Comparison of ENCODE assay signal across 22 mouse cellular contexts in the genomic region with DNA sequence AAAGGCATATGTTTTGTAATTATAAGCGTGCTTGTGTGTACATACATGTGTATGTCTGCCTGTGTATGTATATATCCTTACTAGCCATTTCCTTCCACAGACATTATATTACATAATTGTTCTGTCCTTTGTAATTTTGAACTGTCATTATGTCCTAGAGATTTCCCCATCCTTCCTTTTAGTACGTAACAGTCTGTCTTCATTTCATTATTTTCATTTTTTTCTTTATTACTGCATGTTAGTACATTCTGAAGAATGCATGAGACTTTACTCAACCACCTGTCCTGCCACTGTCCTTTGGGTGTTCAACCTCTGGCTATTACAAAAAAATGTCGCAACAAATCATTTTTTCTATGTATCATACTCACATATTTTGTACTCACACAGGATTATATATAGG.
A peak's percentile ranks its signal among the peaks of the same experiment; 100 is the strongest.
DNase-seq lines count a peak whose midpoint lies in the region; ATAC-seq and TF ChIP-seq lines count a peak whose summit lies in the region.
"Had no signal": no experiment of that assay in that cellular context is flagged by ENCODE, and none has a peak within 500 bp of the region (broad histone marks: within the 10 kb centered on the region; RNA-seq: fewer than 3 reads in every experiment).

No protein-coding gene starts in this region.

- no peak for ATAC-seq in lung, postnatal 0 days
- peak; percentile 90 for ATAC-seq in granulocyte monocyte progenitor cell, adult 5-6 weeks (replicated peaks; ENCODE audit: poor library complexity, severe bottlenecking)
- ATAC-seq in megakaryocyte, adult 5-6 weeks (ENCODE audit: poor library complexity, severe bottlenecking), result 0 out of 2 replicates have a peak, but pooled peaks have one; percentile 18
- ATAC-seq in megakaryocyte progenitor cell, adult 5-6 weeks (replicated peaks; ENCODE audit: poor library complexity), result peak; percentile 57
- ATAC-seq in intestine, postnatal 0 days, result no peak
- ATAC-seq: activated CD4-positive, CD25-positive, alpha-beta regulatory T cell, adult 4 months; CD4-positive, CD25-positive, alpha-beta regulatory T cell, adult 4 months; Patski had no signal

- no peak overlapping the region for H3K4me3 ChIP-seq in lung, postnatal 0 days (ENCODE audit: low read depth, low read length)
- H3K4me3 ChIP-seq in lung, adult 2 months (replicated peaks; ENCODE audit: extremely low read depth, low read depth, low read length), result no peak overlapping the region
- no peak overlapping the region for H3K4me3 ChIP-seq in intestine, postnatal 0 days (ENCODE audit: low read depth, low read length)

- TF ChIP-seq POLR2A in lung, adult 2 months (IDR thresholded peaks at IDR 0.05; ENCODE audit: borderline replicate concordance, extremely low read depth, low read depth, low read length), result no peak

- H3K9ac ChIP-seq in lung, postnatal 0 days (replicated peaks; ENCODE audit: low read depth), result no peak overlapping the region
- H3K9ac ChIP-seq in intestine, postnatal 0 days (ENCODE audit: low read depth, low read length), result no peak overlapping the region

- TF ChIP-seq CTCF in lung, postnatal 0 days (IDR thresholded peaks at IDR 0.05), result no peak
- no peak for TF ChIP-seq CTCF in lung, adult 2 months (IDR thresholded peaks at IDR 0.05; ENCODE audit: insufficient read depth, low read length)
- TF ChIP-seq CTCF in intestine, postnatal 0 days (IDR thresholded peaks at IDR 0.05; ENCODE audit: low read depth), result no peak

- H3K4me1 ChIP-seq in lung, postnatal 0 days (ENCODE audit: insufficient read depth, low read depth, low read length), result no peaks in the 10 kb centered on the region
- H3K4me1 ChIP-seq in lung, adult 2 months (ENCODE audit: control insufficient read depth, insufficient read depth, low read length), result no peaks in the 10 kb centered on the region
- H3K4me1 ChIP-seq in intestine, postnatal 0 days (replicated peaks; ENCODE audit: control insufficient read depth, insufficient read depth, low read length), result no peaks in the 10 kb centered on the region

- no peak overlapping the region for H3K27ac ChIP-seq in lung, postnatal 0 days (ENCODE audit: low read length)
- H3K27ac ChIP-seq in intestine, postnatal 0 days (ENCODE audit: low read depth, low read length), result no peak overlapping the region

- H3K27me3 ChIP-seq in lung, postnatal 0 days (replicated peaks; ENCODE audit: insufficient read depth, low read length), result no peaks in the 10 kb centered on the region
- peaks cover 6% of the 10 kb centered on the region; the same call in 1 of the 2 replicates for H3K27me3 ChIP-seq in intestine, postnatal 0 days (replicated peaks; ENCODE audit: control insufficient read depth, insufficient read depth, low read length)
- H3K27me3 ChIP-seq: CH12.LX, Patski had no signal

- H3K36me3 ChIP-seq in lung, postnatal 0 days (ENCODE audit: insufficient read depth, low read length), result no peaks in the 10 kb centered on the region
- no peaks in the 10 kb centered on the region for H3K36me3 ChIP-seq in intestine, postnatal 0 days (ENCODE audit: control insufficient read depth, insufficient read depth)
- H3K36me3 ChIP-seq: G1E had no signal

- no peak for TF ChIP-seq EP300 in lung, postnatal 0 days (IDR thresholded peaks at IDR 0.05)

- no peak overlapping the region for H3K4me2 ChIP-seq in lung, postnatal 0 days (replicated peaks; ENCODE audit: low read depth, low read length)
- no peak overlapping the region for H3K4me2 ChIP-seq in intestine, postnatal 0 days (replicated peaks; ENCODE audit: low read depth)

- DNase-seq in lung, postnatal 0 days (ENCODE audit: low spot score), result peak; percentile 33
- no peak for DNase-seq in lung, adult 2 months
- no peak for DNase-seq in kidney, postnatal 14 days
- no peak for DNase-seq in spleen, adult 12 weeks (ENCODE audit: low spot score)
- DNase-seq: adrenal gland, adult 2 months; adrenal gland, adult 8-10 months; adrenal gland, postnatal 10 days; adrenal gland, postnatal 14 days; adrenal gland, postnatal 25 days; adrenal gland, postnatal 36 days; B cell, adult 2 months; cerebellum, adult 11 months; cerebellum, adult 11-12 months had no signal

- no peaks in the 10 kb centered on the region for H3K9me3 ChIP-seq in lung, postnatal 0 days (ENCODE audit: low read length)
- no peaks in the 10 kb centered on the region for H3K9me3 ChIP-seq in intestine, postnatal 0 days (ENCODE audit: control insufficient read depth)
- H3K9me3 ChIP-seq: G1E had no signal

- WGBS in lung, postnatal 0 days, result 77% methylated on average over 3 of the region's 3 CpGs
- WGBS in lung, adult 2 months, result 83% methylated on average over 3 of the region's 3 CpGs
- 87% methylated on average over 3 of the region's 3 CpGs for WGBS in intestine, postnatal 0 days

Comparison
In these comparisons a context has a peak if more than half of its experiments do, and no peak if none do; other contexts are left out.
1. ATAC-seq: peak in granulocyte monocyte progenitor cell, adult 5-6 weeks (single experiment), megakaryocyte, adult 5-6 weeks (single experiment) and megakaryocyte progenitor cell, adult 5-6 weeks (single experiment); none in lung, postnatal 0 days (single experiment) and intestine, postnatal 0 days (single experiment).